Mouse (Mus musculus): ENCODE data around the gene Ghrhr. TPM values are rescaled to one million over a fixed set of nuclear protein-coding genes. Genes with fewer than 3 reads are reported as not detected.
A peak's percentile ranks its signal among the peaks of the same experiment; 100 is the strongest.

The Ghrhr gene
- polyA plus RNA-seq, 1 experiment from 2014 or later, result not detected

- Histone ChIP-seq H3K4me1 (peaks cover 37% of the 10 kb centered on the region), H3K4me2 (no peak overlapping the region), H3K27ac (replicated peaks) (peak overlapping the region; percentile 38), H3K27me3 (replicated peaks) (no peaks in the 10 kb centered on the region), H3K36me3 (no peaks in the 10 kb centered on the region), H3K4me3 (replicated peaks) (no peak overlapping the region), H3K9ac (replicated peaks) (no peak overlapping the region), H3K9me3 (replicated peaks) (no peaks in the 10 kb centered on the region)
- no peak for ATAC-seq (ENCODE audit: low FRiP score)
- 48% methylated on average over 9 of the region's 9 CpGs for WGBS
Measured at GRCm38 (mm10) chr6:55398869-55399628, 23.0 kb downstream of the Ghrhr start.

- Histone ChIP-seq H3K4me1 (peaks cover 37% of the 10 kb centered on the region), H3K36me3 (no peaks in the 10 kb centered on the region), H3K4me3 (replicated peaks) (no peak overlapping the region), H3K27me3 (replicated peaks) (no peaks in the 10 kb centered on the region), H3K9me3 (replicated peaks) (no peaks in the 10 kb centered on the region), H3K27ac (replicated peaks) (peak overlapping the region; percentile 49), H3K9ac (replicated peaks) (no peak overlapping the region), H3K4me2 (no peak overlapping the region)
- ATAC-seq (ENCODE audit: low FRiP score), result no peak
- 33% methylated on average over 5 of the region's 5 CpGs for WGBS
Measured at GRCm38 (mm10) chr6:55399910-55400309, 23.8 kb downstream of the Ghrhr start.

- ATAC-seq (ENCODE audit: low FRiP score), result no peak
- WGBS, result 68% methylated on average over 9 of the region's 9 CpGs
Measured at GRCm38 (mm10) chr6:55402041-55402776, 26.1 kb downstream of the Ghrhr start.

GRCm38 (mm10) chr6:55403411-55404309, 27.6 kb downstream of the Ghrhr start:
- no peak overlapping the region for H3K9ac ChIP-seq (replicated peaks)
- no peaks in the 10 kb centered on the region for H3K9me3 ChIP-seq (replicated peaks)
- H3K4me2 ChIP-seq, result no peak overlapping the region
- no peak for ATAC-seq (ENCODE audit: low FRiP score)
- no peak overlapping the region for H3K4me3 ChIP-seq (replicated peaks)
- peaks cover 22% of the 10 kb centered on the region for H3K4me1 ChIP-seq
- H3K27ac ChIP-seq (replicated peaks), result no peak overlapping the region
- no peaks in the 10 kb centered on the region for H3K27me3 ChIP-seq (replicated peaks)
- 85% methylated on average over 9 of the region's 9 CpGs for whole genome bisulfite sequencing
- no peaks in the 10 kb centered on the region for H3K36me3 ChIP-seq

More at GRCm38 (mm10) chr6:55402041-55402776, 26.1 kb downstream of the Ghrhr start:
- Histone ChIP-seq H3K36me3 (no peaks in the 10 kb centered on the region), H3K9ac (replicated peaks) (no peak overlapping the region), H3K27me3 (replicated peaks) (no peaks in the 10 kb centered on the region), H3K4me1 (peaks cover 20% of the 10 kb centered on the region), H3K4me3 (replicated peaks) (no peak overlapping the region), H3K4me2 (no peak overlapping the region), H3K9me3 (replicated peaks) (no peaks in the 10 kb centered on the region), H3K27ac (replicated peaks) (no peak overlapping the region)

- no peak for ATAC-seq (ENCODE audit: low FRiP score)
- Histone ChIP-seq H3K27me3 (replicated peaks) (no peaks in the 10 kb centered on the region), H3K4me3 (replicated peaks) (no peak overlapping the region), H3K36me3 (no peaks in the 10 kb centered on the region), H3K27ac (replicated peaks) (no peak overlapping the region), H3K4me2 (no peak overlapping the region), H3K9ac (replicated peaks) (no peak overlapping the region), H3K9me3 (replicated peaks) (no peaks in the 10 kb centered on the region), H3K4me1 (peaks cover 13% of the 10 kb centered on the region)
- 86% methylated on average over 5 of the region's 5 CpGs for WGBS
Measured at GRCm38 (mm10) chr6:55404421-55404990, 28.4 kb downstream of the Ghrhr start.

- peaks cover 16% of the 10 kb centered on the region for H3K4me1 ChIP-seq
- ATAC-seq (ENCODE audit: low FRiP score), result no peak
- 80% methylated on average over 4 of the region's 4 CpGs for WGBS
- H3K9me3 ChIP-seq (replicated peaks), result no peaks in the 10 kb centered on the region
- no peaks in the 10 kb centered on the region for H3K36me3 ChIP-seq
- H3K27me3 ChIP-seq (replicated peaks), result no peaks in the 10 kb centered on the region
- H3K9ac ChIP-seq (replicated peaks), result no peak overlapping the region
- no peak overlapping the region for H3K4me2 ChIP-seq
- no peak overlapping the region for H3K4me3 ChIP-seq (replicated peaks)
- H3K27ac ChIP-seq (replicated peaks), result no peak overlapping the region
Measured at GRCm38 (mm10) chr6:55407345-55407744, 31.2 kb downstream of the Ghrhr start.

GRCm38 (mm10) chr6:55410119-55410775, 34.2 kb downstream of the Ghrhr start:
- no peak overlapping the region for H3K27ac ChIP-seq (replicated peaks)

GRCm38 (mm10) chr6:55410977-55411376, 34.9 kb downstream of the Ghrhr start:
- Histone ChIP-seq H3K4me2 (no peak overlapping the region), H3K27ac (replicated peaks) (no peak overlapping the region), H3K9ac (replicated peaks) (no peak overlapping the region), H3K9me3 (replicated peaks) (no peaks in the 10 kb centered on the region), H3K4me3 (replicated peaks) (no peak overlapping the region), H3K27me3 (replicated peaks) (no peaks in the 10 kb centered on the region), H3K36me3 (no peaks in the 10 kb centered on the region), H3K4me1 (peaks cover 16% of the 10 kb centered on the region)
- 85% methylated on average over 5 of the region's 5 CpGs for WGBS
- ATAC-seq (ENCODE audit: low FRiP score), result no peak

More at GRCm38 (mm10) chr6:55410119-55410775, 34.2 kb downstream of the Ghrhr start:
- H3K4me3 ChIP-seq (replicated peaks), result no peak overlapping the region
- no peak overlapping the region for H3K9ac ChIP-seq (replicated peaks)
- H3K36me3 ChIP-seq, result no peaks in the 10 kb centered on the region
- no peaks in the 10 kb centered on the region for H3K9me3 ChIP-seq (replicated peaks)
- peaks cover 16% of the 10 kb centered on the region for H3K4me1 ChIP-seq
- ATAC-seq (ENCODE audit: low FRiP score), result no peak
- no peaks in the 10 kb centered on the region for H3K27me3 ChIP-seq (replicated peaks)
- no peak overlapping the region for H3K4me2 ChIP-seq
- WGBS, result 37% methylated on average over 7 of the region's 7 CpGs

- Histone ChIP-seq H3K27ac (replicated peaks) (no peak overlapping the region), H3K4me3 (replicated peaks) (no peak overlapping the region), H3K36me3 (no peaks in the 10 kb centered on the region), H3K9me3 (replicated peaks) (no peaks in the 10 kb centered on the region), H3K4me1 (peaks cover 15% of the 10 kb centered on the region), H3K4me2 (no peak overlapping the region), H3K9ac (replicated peaks) (no peak overlapping the region), H3K27me3 (replicated peaks) (no peaks in the 10 kb centered on the region)
- 45% methylated on average over 5 of the region's 5 CpGs for WGBS
- ATAC-seq (ENCODE audit: low FRiP score), result no peak
Measured at GRCm38 (mm10) chr6:55416202-55416601, 40.1 kb downstream of the Ghrhr start.

- no peak for ATAC-seq (ENCODE audit: low FRiP score)
- Histone ChIP-seq H3K4me1 (peaks cover 26% of the 10 kb centered on the region), H3K9me3 (replicated peaks) (no peaks in the 10 kb centered on the region), H3K36me3 (no peaks in the 10 kb centered on the region), H3K4me2 (no peak overlapping the region), H3K9ac (replicated peaks) (no peak overlapping the region), H3K27me3 (replicated peaks) (no peaks in the 10 kb centered on the region), H3K4me3 (replicated peaks) (no peak overlapping the region), H3K27ac (replicated peaks) (no peak overlapping the region)
- 49% methylated on average over 2 of the region's 2 CpGs for WGBS
Measured at GRCm38 (mm10) chr6:55418746-55419410, 42.8 kb downstream of the Ghrhr start.
